Comparison of ENCODE assay signal across 8 mouse cellular contexts in genomic region chr9:66511580-66512350, GRCm38 (mm10). TPM values are rescaled to one million over a fixed set of nuclear protein-coding genes. Genes with fewer than 3 reads are reported as not detected.
DNase-seq lines count a peak whose midpoint lies in the region; ATAC-seq lines count a peak whose summit lies in the region.

No protein-coding gene starts in this region.

- H3K27me3 ChIP-seq in forebrain, embryonic 10.5 days (ENCODE audit: poor library complexity, severe bottlenecking), result no peaks in the 10 kb centered on the region
- H3K27me3 ChIP-seq in heart, embryonic 16.5 days (ENCODE audit: control insufficient read depth, insufficient read depth, low read length), result no peaks in the 10 kb centered on the region
- no peaks in the 10 kb centered on the region for H3K27me3 ChIP-seq in liver, embryonic 15.5 days
- no peaks in the 10 kb centered on the region for H3K27me3 ChIP-seq in neural tube, embryonic 12.5 days (replicated peaks)

- H3K4me3 ChIP-seq in forebrain, embryonic 10.5 days, result peak overlapping the region; percentile 71
- H3K4me3 ChIP-seq in heart, embryonic 16.5 days (ENCODE audit: low read length), result peak overlapping the region; percentile 80
- H3K4me3 ChIP-seq in liver, embryonic 15.5 days (replicated peaks), result peak overlapping the region; percentile 69
- H3K4me3 ChIP-seq in neural tube, embryonic 12.5 days, result peak overlapping the region; percentile 55

- no peaks in the 10 kb centered on the region for H3K9me3 ChIP-seq in forebrain, embryonic 10.5 days
- H3K9me3 ChIP-seq in heart, embryonic 16.5 days (replicated peaks; ENCODE audit: control insufficient read depth, low read length), result no peaks in the 10 kb centered on the region
- no peaks in the 10 kb centered on the region for H3K9me3 ChIP-seq in liver, embryonic 15.5 days (replicated peaks)
- H3K9me3 ChIP-seq in neural tube, embryonic 12.5 days, result no peaks in the 10 kb centered on the region

- WGBS in forebrain, embryonic 10.5 days, result under 1% methylated on average over 77 of the region's 78 CpGs
- WGBS in heart, embryonic 16.5 days, result under 1% methylated on average over 78 of the region's 78 CpGs
- WGBS in liver, embryonic 15.5 days (ENCODE audit: insufficient replicate concordance), result under 1% methylated on average over 78 of the region's 78 CpGs
- under 1% methylated on average over 78 of the region's 78 CpGs for WGBS in neural tube, embryonic 12.5 days

- peak overlapping the region; percentile 96 for H3K27ac ChIP-seq in forebrain, embryonic 10.5 days
- H3K27ac ChIP-seq in heart, embryonic 16.5 days (ENCODE audit: low read length), result peak overlapping the region; percentile 99
- H3K27ac ChIP-seq in liver, embryonic 15.5 days (replicated peaks), result peak overlapping the region; percentile 93
- H3K27ac ChIP-seq in neural tube, embryonic 12.5 days, result peak overlapping the region; percentile 93

- ATAC-seq in CD4-positive, CD25-positive, alpha-beta regulatory T cell, adult 4 months, result peak; percentile 75
- peak; percentile 71 for ATAC-seq in heart, embryonic 16.5 days (replicated peaks; ENCODE audit: extremely low read depth, insufficient read depth, low FRiP score)
- peak; percentile 85 for ATAC-seq in liver, embryonic 15.5 days (ENCODE audit: insufficient read depth)
- peak; percentile 92 for ATAC-seq in neural tube, embryonic 12.5 days (ENCODE audit: low FRiP score, low read depth)

- H3K9ac ChIP-seq in heart, embryonic 16.5 days (ENCODE audit: low read length), result peak overlapping the region; percentile 91
- peak overlapping the region; percentile 78 for H3K9ac ChIP-seq in liver, embryonic 15.5 days
- H3K9ac ChIP-seq in neural tube, embryonic 12.5 days, result peak overlapping the region; percentile 74

- H3K4me1 ChIP-seq in forebrain, embryonic 10.5 days, result peaks cover 69% of the 10 kb centered on the region
- peaks cover 30% of the 10 kb centered on the region for H3K4me1 ChIP-seq in heart, embryonic 16.5 days (ENCODE audit: control insufficient read depth, insufficient read depth, low read length)
- H3K4me1 ChIP-seq in liver, embryonic 15.5 days (replicated peaks), result peaks cover 61% of the 10 kb centered on the region
- H3K4me1 ChIP-seq in neural tube, embryonic 12.5 days, result peaks cover 9% of the 10 kb centered on the region

- DNase-seq in c-Kit-negative CD71-positive TER-119-positive erythroid progenitor cells, embryonic 14.5 days (ENCODE audit: low read depth, low spot score), result peak; percentile 62
- peak; percentile 87 for DNase-seq in forebrain, embryonic 10.5 days (ENCODE audit: extremely low spot score, low spot score)
- DNase-seq in kidney, postnatal 36 days, result peak; percentile 94 to 96
- peak; percentile 94 for DNase-seq in telencephalon, adult 2 months (ENCODE audit: low read depth, low spot score)

- peaks cover 74% of the 10 kb centered on the region for H3K36me3 ChIP-seq in forebrain, embryonic 10.5 days (replicated peaks)
- peaks cover 15% of the 10 kb centered on the region for H3K36me3 ChIP-seq in heart, embryonic 16.5 days (ENCODE audit: control insufficient read depth, insufficient read depth)
- peaks cover 75% of the 10 kb centered on the region for H3K36me3 ChIP-seq in liver, embryonic 15.5 days (replicated peaks)
- H3K36me3 ChIP-seq in neural tube, embryonic 12.5 days, result peaks cover 63% of the 10 kb centered on the region

- H3K4me2 ChIP-seq in heart, embryonic 16.5 days (ENCODE audit: low read depth, low read length), result peak overlapping the region; percentile 99
- peak overlapping the region; percentile 97 for H3K4me2 ChIP-seq in liver, embryonic 15.5 days
- H3K4me2 ChIP-seq in neural tube, embryonic 12.5 days (replicated peaks), result peak overlapping the region; percentile 97

RNA-seq across cellular contexts. Expression of gene Fbxl22, which starts 2.6 kb away (rescaled TPM):
- 1 to 10 TPM; 4.9 to 5.9 TPM for polyA plus RNA-seq in CD4-positive, CD25-positive, alpha-beta regulatory T cell, adult 4 months (2017; shearing (Covaris generic))
- 1.6 TPM in 2 replicates for polyA plus RNA-seq in forebrain, embryonic 10.5 days (2016; fragmentation: Nextera tagmentation; extraction: Ambion mirVana)
- 86.1 and 87.5 TPM in 2 replicates for polyA plus RNA-seq in heart, embryonic 16.5 days (2015; fragmentation: Nextera tagmentation; extraction: Ambion mirVana)
- 1.0 and 1.5 TPM in 2 replicates for polyA plus RNA-seq in liver, embryonic 15.5 days (2015; fragmentation: Nextera tagmentation; extraction: Ambion mirVana)
- 2.8 and 2.9 TPM in 2 replicates for polyA plus RNA-seq in neural tube, embryonic 12.5 days (2016; fragmentation: Nextera tagmentation; extraction: Ambion mirVana)

Comparison
In these comparisons a context has a peak if more than half of its experiments do, and no peak if none do; other contexts are left out.
1. Peak in every context shown above with its lines: DNase-seq, ATAC-seq, H3K4me3 ChIP-seq and H3K27ac ChIP-seq.
2. RNA of gene Fbxl22, which starts 2.6 kb away (polyA plus RNA-seq): 86.1 to 87.5 TPM in heart, embryonic 16.5 days; 4.9 to 5.9 TPM in CD4-positive, CD25-positive, alpha-beta regulatory T cell, adult 4 months, 2.8 to 2.9 TPM in neural tube, embryonic 12.5 days, 1.6 TPM in forebrain, embryonic 10.5 days and 1.0 to 1.5 TPM in liver, embryonic 15.5 days; every median in the first group is over 10 times any median in the second.